Mouse (Mus musculus) kidney, postnatal 14 days (tissue): ENCODE measurements around the gene Ppl.
A peak's percentile ranks its signal among the peaks of the same experiment; 100 is the strongest.

ENCODE experiments used
- DNase-seq: peaks from one replicate; pipeline ENCODE4 v3.0.0; 2022; ENCODE audit warnings: mixed read lengths

Gene Ppl

GRCm38 (mm10) chr16:5119845-5120244 lies 12.4 kb downstream of the Ppl start:
- DNase-seq, result no peak

DNA sequence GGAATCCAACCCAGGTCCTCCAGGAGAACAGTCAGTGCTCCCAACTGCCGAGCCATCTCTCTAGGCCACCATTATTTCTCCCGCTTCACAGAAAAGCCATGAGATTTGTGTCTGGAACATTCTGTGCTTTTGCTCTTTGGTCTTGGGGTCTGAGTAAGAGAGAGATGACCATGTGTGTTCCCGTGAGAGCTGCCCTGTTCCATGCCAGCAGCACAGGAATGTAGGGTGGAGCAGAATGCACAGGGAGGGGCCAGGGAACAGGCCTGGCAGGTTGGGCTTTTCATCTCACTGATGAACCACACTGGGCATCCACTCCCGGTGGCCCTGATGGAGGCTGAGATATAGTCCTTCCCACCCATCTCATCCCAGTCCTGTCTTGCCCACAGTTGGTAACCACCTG lies 12.8 kb downstream of the Ppl start:
- DNase-seq, result peak; percentile 35

- no peak for DNase-seq
These were observed 18.6 kb downstream of the Ppl start for GRCm38 (mm10) chr16:5113582-5113981.

- no peak for DNase-seq
These were observed 19.1 kb downstream of the Ppl start for GRCm38 (mm10) chr16:5113002-5113550.

DNA sequence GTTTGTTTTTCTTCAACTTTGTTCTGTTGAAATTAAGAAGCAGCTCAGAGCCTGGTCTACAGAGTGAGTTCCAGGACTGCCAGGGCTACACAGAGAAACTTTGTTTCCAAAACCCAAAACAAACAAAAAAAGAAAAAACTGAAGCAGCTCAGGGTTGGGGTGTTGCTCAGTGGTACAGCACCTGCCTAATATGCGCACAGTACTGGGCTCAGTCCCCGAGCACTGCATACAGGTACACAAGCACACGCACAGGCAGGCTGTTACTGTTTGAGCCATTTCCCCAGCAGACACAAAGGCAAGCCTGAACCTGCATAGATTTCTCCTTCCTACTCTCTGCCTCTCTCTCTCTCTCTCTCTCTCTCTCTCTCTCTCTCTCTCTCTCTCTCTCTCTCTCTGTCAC lies 21.2 kb downstream of the Ppl start:
- DNase-seq, result no peak

GRCm38 (mm10) chr16:5109877-5110276 lies 22.3 kb downstream of the Ppl start:
- peak; percentile 27 for DNase-seq

DNA sequence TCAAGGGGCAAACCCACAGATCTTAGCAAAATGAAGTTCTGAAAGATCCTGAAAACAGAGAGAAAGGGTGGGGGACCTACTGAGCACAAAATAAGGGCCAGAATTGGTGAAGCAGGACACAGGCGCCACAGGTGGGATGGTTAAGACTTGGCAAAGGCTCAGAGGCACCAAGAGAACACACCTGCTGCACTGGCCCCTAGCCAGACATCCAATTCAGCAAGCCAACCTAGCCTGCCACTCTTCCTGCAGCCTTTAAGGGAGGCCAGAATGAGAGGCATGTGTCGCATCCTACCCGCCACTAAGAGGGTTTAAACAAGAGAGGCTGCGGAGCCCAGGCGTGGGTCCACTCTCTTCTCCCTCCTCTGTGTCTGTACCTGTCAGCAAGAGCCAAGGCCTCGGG lies 31.2 kb downstream of the Ppl start:
- no peak for DNase-seq

DNA sequence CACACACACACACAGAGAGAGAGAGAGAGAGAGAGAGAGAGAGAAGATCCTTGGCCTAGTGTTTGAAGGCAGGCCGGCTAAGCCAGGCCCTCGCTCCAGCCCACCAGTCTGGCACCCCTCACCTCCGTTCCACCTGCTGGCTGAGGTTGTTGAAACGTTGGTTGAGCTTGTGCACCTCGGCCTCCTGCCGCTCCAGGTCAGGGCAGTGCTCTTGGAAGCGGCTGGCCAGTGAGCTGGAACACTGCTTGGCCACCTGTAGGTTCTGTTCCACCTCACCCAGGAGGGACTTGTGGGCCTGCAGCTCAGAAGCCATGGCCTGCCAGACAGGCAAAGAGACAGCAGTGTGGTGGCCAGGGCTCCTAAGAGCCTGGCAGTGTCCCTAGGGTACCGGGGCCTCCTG lies 35.7 kb downstream of the Ppl start:
- peak; percentile 29 for DNase-seq

GRCm38 (mm10) chr16:5093285-5093684 lies 38.9 kb downstream of the Ppl start:
- peak; percentile 23 for DNase-seq

- DNase-seq, result no peak
These were observed 43.2 kb downstream of the Ppl start for GRCm38 (mm10) chr16:5089021-5089420.

DNA sequence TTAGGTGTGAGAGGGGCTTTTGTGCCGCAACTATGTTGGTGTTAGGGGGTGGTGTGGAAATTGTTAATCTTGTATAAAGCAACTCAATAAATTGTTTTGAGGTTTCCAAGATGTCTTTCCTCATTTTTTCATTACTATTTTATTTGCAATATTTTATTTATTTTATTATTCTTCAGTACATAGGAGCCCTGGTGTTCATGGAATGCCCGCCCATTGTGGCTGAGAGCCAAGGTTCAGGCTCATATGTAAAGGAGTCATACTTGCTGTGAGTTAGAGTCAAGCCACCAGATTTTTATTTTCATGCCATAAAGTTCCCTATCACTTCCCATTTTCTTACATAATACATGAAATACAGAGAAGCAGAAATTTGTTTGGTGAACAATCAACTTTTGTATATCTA lies 46.0 kb downstream of the Ppl start:
- DNase-seq, result no peak

DNA sequence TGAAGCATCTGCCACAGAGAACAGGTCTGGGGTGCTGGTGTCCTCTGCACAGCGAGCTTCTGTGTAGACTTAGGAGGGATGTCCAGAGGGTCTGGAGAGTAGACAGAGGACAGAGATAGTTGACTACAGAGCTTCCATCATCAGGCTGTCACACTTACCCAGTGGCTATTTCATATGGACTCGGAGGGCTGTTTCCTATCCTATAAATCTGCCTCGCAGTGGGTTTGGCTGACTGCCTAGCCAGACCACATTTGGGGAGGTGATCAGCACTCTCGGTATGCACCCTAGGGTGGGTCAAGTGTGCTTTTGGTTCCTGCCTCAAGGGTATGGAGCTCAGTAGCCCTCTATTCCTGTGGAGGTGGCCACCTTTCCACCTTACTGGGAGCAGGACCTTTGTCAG lies 47.0 kb downstream of the Ppl start:
- no peak for DNase-seq

- DNase-seq, result no peak
These were observed 57.9 kb downstream of the Ppl start for GRCm38 (mm10) chr16:5074341-5074740.

DNA sequence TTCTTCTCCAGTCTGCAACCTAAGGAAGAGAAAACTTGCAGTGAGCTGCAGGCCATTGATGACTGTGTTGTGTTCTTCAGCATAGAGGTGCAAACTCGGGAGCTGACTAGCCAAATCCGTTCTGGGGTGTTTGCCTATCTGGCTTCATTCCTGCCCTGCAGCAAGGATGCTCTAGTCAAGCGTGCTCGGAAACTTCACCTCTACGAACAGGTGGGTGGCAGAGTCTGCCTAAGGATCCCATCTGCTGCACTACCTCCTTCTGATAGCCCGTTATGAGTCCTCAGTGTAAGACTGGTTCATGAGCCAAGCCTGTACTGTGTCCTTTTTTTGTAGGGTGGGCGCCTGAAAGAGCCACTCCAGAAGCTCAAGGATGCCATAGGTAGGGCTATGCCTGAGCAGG lies 60.2 kb downstream of the Ppl start:
- no peak for DNase-seq

DNA sequence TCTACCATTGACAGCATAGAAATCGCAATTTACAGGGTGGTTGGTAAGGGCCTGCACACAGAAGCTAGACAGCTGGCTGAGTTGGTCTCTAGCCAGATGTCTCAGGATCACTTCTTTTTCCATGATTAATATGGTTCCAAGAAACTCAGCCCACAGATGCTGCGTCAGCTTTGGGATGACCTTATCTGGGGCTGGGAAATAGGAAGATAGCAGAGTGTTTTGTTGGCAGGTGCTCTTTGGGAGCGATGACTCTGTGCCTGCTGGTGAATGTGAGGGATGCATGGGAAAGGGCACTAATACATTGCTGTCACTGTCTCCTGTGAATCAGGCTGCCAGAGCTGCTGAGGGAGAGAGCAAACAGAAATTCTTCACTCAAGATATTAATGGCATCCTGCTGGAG lies 61.9 kb downstream of the Ppl start:
- DNase-seq, result peak; percentile 26

- no peak for DNase-seq
These were observed 68.7 kb downstream of the Ppl start for GRCm38 (mm10) chr16:5063472-5063871.

DNA sequence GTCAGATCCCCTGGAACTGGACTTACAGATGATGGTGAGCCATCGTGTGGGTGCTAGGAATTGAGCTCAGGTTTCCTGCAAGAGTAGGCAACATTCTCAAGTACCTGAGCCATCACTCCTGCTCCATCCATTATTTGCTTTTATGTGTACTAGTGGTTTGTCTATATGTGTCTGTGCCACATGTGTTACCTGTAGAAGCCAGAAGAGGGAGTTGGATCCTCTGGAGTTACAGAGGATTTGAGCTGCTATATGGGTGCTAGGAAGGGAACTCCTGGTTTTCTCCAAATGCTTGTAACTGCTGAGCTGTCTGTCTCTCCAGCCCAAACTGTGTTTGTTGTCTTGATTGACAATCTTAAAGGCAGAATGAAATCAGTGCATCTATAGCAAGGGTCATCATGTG lies 74.1 kb downstream of the Ppl start:
- no peak for DNase-seq

DNA sequence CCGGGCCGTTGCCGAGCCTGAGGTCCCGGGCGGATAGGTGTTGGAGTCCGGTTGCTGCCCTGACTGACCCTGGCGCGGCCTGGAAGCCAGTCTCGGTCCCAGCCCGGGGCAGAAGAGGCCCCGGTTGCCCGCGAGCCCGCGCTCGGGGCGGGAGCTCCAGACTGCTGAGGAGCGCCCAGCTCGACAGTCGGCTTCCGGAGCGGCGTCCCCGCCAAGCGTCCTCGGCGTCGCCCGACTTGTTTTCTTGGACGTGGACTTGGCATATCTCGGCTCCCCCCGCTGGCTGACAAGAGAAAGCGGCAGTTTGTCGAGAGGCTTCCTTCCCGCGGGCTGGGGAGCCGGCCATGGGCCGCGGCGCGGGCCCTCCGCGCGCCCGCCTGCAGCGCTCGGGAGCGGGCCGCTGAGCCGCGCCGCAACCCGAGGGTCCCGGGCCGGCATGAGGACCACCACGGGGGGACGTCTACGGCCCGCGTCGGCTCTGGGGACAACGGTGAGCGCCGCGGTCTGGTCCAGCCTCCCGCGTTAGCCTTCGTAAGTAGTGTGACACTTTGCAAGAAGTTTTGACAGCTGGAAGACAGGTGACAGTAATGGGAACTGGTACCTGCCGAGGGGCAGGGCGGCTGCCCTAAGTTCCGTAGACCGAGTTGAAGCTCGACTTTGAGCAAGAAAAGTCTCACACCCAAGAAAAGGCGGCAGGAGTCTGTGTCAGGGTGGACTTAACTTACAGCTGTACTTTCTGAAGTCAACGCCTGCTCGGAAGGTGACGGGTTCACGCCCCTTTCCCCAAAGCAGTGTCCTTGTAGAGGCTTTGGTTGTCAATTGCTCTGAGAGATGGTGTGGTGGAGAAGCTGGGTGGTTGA lies 81.7 kb downstream of the Ppl start:
- peak; percentile 89 for DNase-seq

DNA sequence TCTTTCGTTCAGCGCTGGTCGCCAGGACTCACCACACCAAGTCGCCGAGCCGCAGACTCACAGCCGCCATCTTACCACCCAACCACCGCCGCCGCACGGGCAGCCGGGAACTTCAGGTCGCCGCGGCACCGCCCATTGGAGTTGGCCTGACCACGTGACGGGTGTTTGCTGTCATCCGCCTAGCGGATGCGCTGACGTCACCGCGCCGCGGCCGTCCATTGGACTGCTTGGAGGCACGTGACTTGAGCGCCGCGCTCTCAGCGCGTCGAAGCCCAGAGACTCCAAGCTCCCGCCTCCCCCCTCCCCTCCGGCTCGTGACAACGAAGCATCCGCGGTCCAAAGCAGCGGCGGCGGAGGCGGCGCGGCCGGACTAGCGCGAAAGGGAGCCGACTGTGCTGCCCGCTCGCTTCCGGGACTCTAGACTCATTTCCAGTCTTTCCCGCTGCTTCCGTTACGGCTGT lies 82.4 kb downstream of the Ppl start, which contains the start of the genes Glyr1 and Ubn1:
Gene Glyr1 (minus strand): TSS at position 90 of the 461 bp plus-strand sequence.
Gene Ubn1 (plus strand): TSS at position 284 of the 461 bp plus-strand sequence.
- peak; percentile 100 for DNase-seq

DNA sequence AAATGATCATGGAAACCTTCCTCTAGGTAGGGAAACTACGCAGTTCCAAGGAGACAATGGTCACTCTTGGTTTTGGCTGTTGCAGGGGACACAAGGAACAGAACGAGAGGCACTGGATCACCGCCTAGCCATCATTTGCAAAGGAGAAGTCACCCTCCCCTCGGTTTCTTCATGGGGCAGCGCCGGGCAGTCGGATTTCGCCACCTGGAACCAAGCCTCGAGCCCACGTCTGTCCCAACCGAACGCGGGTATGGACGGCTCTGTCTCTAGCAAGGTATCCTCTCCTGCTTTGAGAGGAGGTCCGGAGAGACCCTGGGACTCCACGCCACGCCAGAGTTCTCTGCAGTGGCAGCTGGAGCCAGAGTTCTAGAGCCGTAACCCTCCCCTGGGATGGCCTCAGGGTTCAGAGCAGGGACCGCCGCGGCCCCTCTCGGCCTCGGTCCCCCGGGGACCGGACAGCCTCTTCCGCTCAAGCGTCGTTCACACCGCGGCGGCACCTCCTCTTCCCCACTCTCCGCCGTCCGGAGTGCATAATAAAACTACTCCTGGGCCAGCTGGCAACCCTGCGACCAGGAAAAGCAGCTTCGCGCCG lies 82.9 kb downstream of the Ppl start:
- DNase-seq, result no peak

- no peak for DNase-seq
These were observed 86.9 kb downstream of the Ppl start for GRCm38 (mm10) chr16:5045322-5045721.

- peak; percentile 20 for DNase-seq
These were observed 95.5 kb downstream of the Ppl start for GRCm38 (mm10) chr16:5036649-5037234.
